Mouse (Mus musculus): ENCODE measurements around the gene Tanc1. TPM values are rescaled to one million over a fixed set of nuclear protein-coding genes. Genes with fewer than 3 reads are reported as not detected.

The Tanc1 gene
- polyA plus RNA-seq, 1 experiment from 2014 or later: 58.3 TPM

Other genes starting within 250 kb of the Tanc1 start
- gene Dapl1, start 127.4 kb upstream of the Tanc1 start, polyA plus RNA-seq (2015; fragmentation: Nextera tagmentation; extraction: Ambion mirVana): 6.4 and 6.9 TPM in 2 replicates

Data from kidney, embryonic 15.5 days (tissue).